8 mouse cellular contexts compared by ENCODE assay signal in the genomic region with DNA sequence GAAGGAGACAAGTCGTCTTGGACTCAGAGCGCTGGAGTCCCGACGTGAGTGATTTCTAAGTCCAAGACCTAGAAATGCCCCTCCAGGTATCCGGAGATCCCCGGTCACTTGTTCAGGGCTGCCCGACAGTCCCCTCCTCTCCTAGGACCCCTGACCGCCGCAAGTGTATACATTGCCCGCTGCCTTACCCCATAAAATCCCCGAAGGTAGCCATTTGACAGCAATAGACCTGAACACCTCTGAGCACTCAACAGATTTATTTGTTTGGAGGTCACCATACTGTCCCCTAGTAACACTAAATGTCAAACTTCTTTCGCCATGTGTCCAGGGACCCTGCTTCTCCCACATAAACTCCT. TPM values are rescaled to one million over a fixed set of nuclear protein-coding genes. Genes with fewer than 3 reads are reported as not detected.
A peak's percentile ranks its signal among the peaks of the same experiment; 100 is the strongest.
DNase-seq lines count a peak whose midpoint lies in the region; ATAC-seq and TF ChIP-seq lines count a peak whose summit lies in the region.

No protein-coding gene starts in this region.

- no peak for TF ChIP-seq CTCF in gastrocnemius, adult 2 months (IDR thresholded peaks at IDR 0.05)
- no peak for TF ChIP-seq CTCF in testis, adult 2 months (IDR thresholded peaks at IDR 0.05; ENCODE audit: control insufficient read depth, insufficient read depth, insufficient replicate concordance, low read depth, low read length)

- H3K9ac ChIP-seq in liver, embryonic 13.5 days = no peak overlapping the region

- no peaks in the 10 kb centered on the region for H3K27me3 ChIP-seq in testis, adult 2 months (ENCODE audit: control insufficient read depth, insufficient read depth, low read length)
- H3K27me3 ChIP-seq in liver, embryonic 13.5 days = no peaks in the 10 kb centered on the region

- peak overlapping the region; percentile 56 for H3K4me2 ChIP-seq in liver, embryonic 13.5 days

- no peaks in the 10 kb centered on the region for H3K36me3 ChIP-seq in testis, adult 2 months (ENCODE audit: control insufficient read depth, insufficient read depth, low read length)
- H3K36me3 ChIP-seq in liver, embryonic 13.5 days = no peaks in the 10 kb centered on the region

- peak overlapping the region; percentile 90 for H3K27ac ChIP-seq in gastrocnemius, adult 2 months
- no peak overlapping the region for H3K27ac ChIP-seq in testis, adult 2 months (ENCODE audit: control insufficient read depth, insufficient read depth, low read depth, low read length)
- H3K27ac ChIP-seq in liver, embryonic 13.5 days = no peak overlapping the region

- no peaks in the 10 kb centered on the region for H3K9me3 ChIP-seq in liver, embryonic 13.5 days (replicated peaks)

- no peak for ATAC-seq in liver, embryonic 13.5 days (ENCODE audit: low read depth)
- no peak for ATAC-seq in activated CD4-positive, CD25-positive, alpha-beta regulatory T cell, adult 4 months

- TF ChIP-seq POLR2A in testis, adult 2 months (IDR thresholded peaks at IDR 0.05; ENCODE audit: control insufficient read depth, low read depth, low read length) = no peak

- no peak for DNase-seq in gastrocnemius, adult 2 months
- no peak for DNase-seq in gastrocnemius, postnatal 14 days
- no peak for DNase-seq in testis, postnatal 10 days (ENCODE audit: low spot score)
- DNase-seq in liver, embryonic 13.5 days = no peak
- no peak for DNase-seq in urinary bladder, postnatal 14 days (ENCODE audit: low spot score)
- DNase-seq in ovary, postnatal 10 days (ENCODE audit: low spot score) = no peak

- 19% methylated on average over 12 of the region's 12 CpGs for WGBS in liver, embryonic 13.5 days (ENCODE audit: insufficient replicate concordance)

- intact Hi-C loops in gastrocnemius, adult 2 months (cut with DNase I) = no loop called here
- intact Hi-C loops in gastrocnemius, postnatal 14 days (cut with DNase I; ENCODE audit: low total_unique reads) = no loop called here

- H3K4me1 ChIP-seq in testis, adult 2 months (ENCODE audit: control insufficient read depth, insufficient read depth, low read length) = peaks cover under 1% of the 10 kb centered on the region; the same call in 1 of the 2 replicates
- H3K4me1 ChIP-seq in liver, embryonic 13.5 days (replicated peaks) = peaks cover 4% of the 10 kb centered on the region; the same call in 1 of the 2 replicates

- peak overlapping the region; percentile 75 for H3K4me3 ChIP-seq in gastrocnemius, adult 2 months
- peak overlapping the region; percentile 3 for H3K4me3 ChIP-seq in testis, adult 2 months (ENCODE audit: control insufficient read depth, low read depth, low read length)
- H3K4me3 ChIP-seq in liver, embryonic 13.5 days (replicated peaks) = peak overlapping the region; percentile 30

RNA-seq across cellular contexts. Expression of gene Magix, which starts 1.0 kb away (rescaled TPM):
- total RNA-seq in gastrocnemius, adult 2 months (2021) = 10 to 100 TPM; 21.0 to 31.0 TPM
- 1 to 10 TPM; 4.4 to 6.4 TPM for total RNA-seq in gastrocnemius, postnatal 14 days (2021)
- 0.17 and 0.21 TPM in 2 replicates for polyA plus RNA-seq in testis, adult 2 months (2012; rRNA removed)
- not detected in 2 replicates for polyA plus RNA-seq in liver, embryonic 13.5 days (2015; fragmentation: Nextera tagmentation; extraction: Ambion mirVana)
- not detected for polyA plus RNA-seq in activated CD4-positive, CD25-positive, alpha-beta regulatory T cell, adult 4 months (2017; shearing (Covaris generic))

RNA-seq across cellular contexts. Expression of gene Plp2, which starts 8.8 kb away (rescaled TPM):
- 10 to 100 TPM; 23.8 to 42.7 TPM for total RNA-seq in gastrocnemius, adult 2 months (2021)
- total RNA-seq in gastrocnemius, postnatal 14 days (2021) = 10 to 100 TPM; 40.3 to 50.8 TPM
- polyA plus RNA-seq in testis, adult 2 months (2012; rRNA removed) = 6.2 and 12.9 TPM in 2 replicates
- 28.2 and 32.5 TPM in 2 replicates for polyA plus RNA-seq in liver, embryonic 13.5 days (2015; fragmentation: Nextera tagmentation; extraction: Ambion mirVana)
- polyA plus RNA-seq in activated CD4-positive, CD25-positive, alpha-beta regulatory T cell, adult 4 months (2017; shearing (Covaris generic)) = 100 to 1,000 TPM; 196 to 200 TPM

RNA-seq across cellular contexts. Expression of gene Gpkow, which starts 16.9 kb away (rescaled TPM):
- 10 to 100 TPM; 12.5 to 15.3 TPM for total RNA-seq in gastrocnemius, adult 2 months (2021)
- total RNA-seq in gastrocnemius, postnatal 14 days (2021) = 10 to 100 TPM; 15.9 to 16.4 TPM
- 3.8 and 4.0 TPM in 2 replicates for polyA plus RNA-seq in testis, adult 2 months (2012; rRNA removed)
- polyA plus RNA-seq in liver, embryonic 13.5 days (2015; fragmentation: Nextera tagmentation; extraction: Ambion mirVana) = 15.0 and 17.7 TPM in 2 replicates
- 10 to 100 TPM; 44.6 to 54.1 TPM for polyA plus RNA-seq in activated CD4-positive, CD25-positive, alpha-beta regulatory T cell, adult 4 months (2017; shearing (Covaris generic))

RNA-seq across cellular contexts. Expression of gene Prickle3, which starts 23.0 kb away (rescaled TPM):
- 10 to 100 TPM; 23.6 to 26.6 TPM for total RNA-seq in gastrocnemius, adult 2 months (2021)
- total RNA-seq in gastrocnemius, postnatal 14 days (2021) = 10 to 100 TPM; 10.3 to 18.7 TPM
- 1.1 and 1.5 TPM in 2 replicates for polyA plus RNA-seq in testis, adult 2 months (2012; rRNA removed)
- 0.86 and 0.95 TPM in 2 replicates for polyA plus RNA-seq in liver, embryonic 13.5 days (2015; fragmentation: Nextera tagmentation; extraction: Ambion mirVana)
- polyA plus RNA-seq in activated CD4-positive, CD25-positive, alpha-beta regulatory T cell, adult 4 months (2017; shearing (Covaris generic)) = 1 to 10 TPM; 6.3 TPM

RNA-seq across cellular contexts. Expression of gene Wdr45, which starts 34.1 kb away (rescaled TPM):
- total RNA-seq in gastrocnemius, adult 2 months (2021) = 10 to 100 TPM; 31.1 to 37.6 TPM
- total RNA-seq in gastrocnemius, postnatal 14 days (2021) = 10 to 100 TPM; 20.4 to 22.8 TPM
- 8.0 and 9.4 TPM in 2 replicates for polyA plus RNA-seq in testis, adult 2 months (2012; rRNA removed)
- polyA plus RNA-seq in liver, embryonic 13.5 days (2015; fragmentation: Nextera tagmentation; extraction: Ambion mirVana) = 13.3 and 15.2 TPM in 2 replicates
- polyA plus RNA-seq in activated CD4-positive, CD25-positive, alpha-beta regulatory T cell, adult 4 months (2017; shearing (Covaris generic)) = 10 to 100 TPM; 38.9 to 48.2 TPM

Comparison
In these comparisons a context has a peak if more than half of its experiments do, and no peak if none do; other contexts are left out.
1. H3K4me3 ChIP-seq: peak in every context shown above with its lines; median percentile 75 in gastrocnemius, adult 2 months; 30 in liver, embryonic 13.5 days; 3 in testis, adult 2 months.